Mouse (Mus musculus) CH12.LX (cell line): ENCODE measurements at regions not wholly inside any gene's neighbourhood (a gene's known extent, or its start where the extent isn't known, plus 50 kb on each side); places are given as distances from the start of the nearest gene placed in this dataset.

ENCODE experiments used
- DNase-seq: peaks from one replicate; pipeline ENCODE4 v3.0.0-alpha.2; 2013; ENCODE audit errors: extremely low read depth
- H3K27ac ChIP-seq: 2 replicates; pipeline ENCODE4 v1.5.1; 2012; ENCODE audit warnings: low read depth, mild to moderate bottlenecking, control low read depth, moderate library complexity; ENCODE audit not compliant: insufficient read depth
- H3K27me3 ChIP-seq: replicated peaks from 2 replicates; pipeline ENCODE3; 2012; ENCODE audit warnings: inconsistent platforms
- H3K36me3 ChIP-seq, 2 experiments: replicated peaks in 1 of 2; 2 replicates each; pipeline versions ENCODE3 to v1.6.1; 2012; ENCODE audit warnings: inconsistent platforms in 1 of 2, low read length in 1 of 2, mild to moderate bottlenecking in 1 of 2, mixed read lengths in 1 of 2, moderate library complexity in 1 of 2; ENCODE audit not compliant: control insufficient read depth in 1 of 2, insufficient read depth in 1 of 2
- H3K4me1 ChIP-seq, 2 experiments: 2 replicates each; pipeline ENCODE4 v1.6.1; 2012; ENCODE audit warnings: inconsistent platforms in 1 of 2, moderate library complexity in 1 of 2; ENCODE audit not compliant: insufficient read depth in 2 of 2, control insufficient read depth in 1 of 2
- H3K4me2 ChIP-seq: 2 replicates; pipeline ENCODE4 v1.6.1; 2012; ENCODE audit warnings: low read depth, mild to moderate bottlenecking, control low read depth; ENCODE audit not compliant: poor library complexity, insufficient read depth, severe bottlenecking
- H3K4me3 ChIP-seq, 3 experiments: fragments of 150-350 bp in 1 of 3; sonication (generic) in 1 of 3; replicated peaks in 1 of 3; 2 replicates each; pipeline versions ENCODE3 to v1.5.1; 2011 to 2012; ENCODE audit warnings: low read depth in 2 of 3, low read length in 2 of 3, mild to moderate bottlenecking in 2 of 3, moderate library complexity in 2 of 3, control low read depth in 1 of 3, improper control_type of control experiment in 1 of 3, inconsistent platforms in 1 of 3, mixed read lengths in 1 of 3; ENCODE audit not compliant: poor library complexity in 1 of 3
- H3K79me2 ChIP-seq: replicated peaks from 2 replicates; pipeline ENCODE4 v1.6.1; 2012; ENCODE audit warnings: mild to moderate bottlenecking, moderate library complexity; ENCODE audit not compliant: control insufficient read depth, poor library complexity, insufficient read depth, severe bottlenecking; ENCODE audit errors: extremely low read depth
- H3K9ac ChIP-seq: 2 replicates; pipeline ENCODE4 v1.6.1; 2012; ENCODE audit warnings: low read depth, mild to moderate bottlenecking, control low read depth, moderate library complexity; ENCODE audit not compliant: insufficient read depth
- H3K9me3 ChIP-seq: replicated peaks from 2 replicates; pipeline ENCODE3; 2012; ENCODE audit warnings: low read length, inconsistent platforms, mixed read lengths
- CHD1 ChIP-seq: IDR thresholded peaks from 2 replicates; pipeline ENCODE4 v1.6.1; 2012; ENCODE audit warnings: low read depth, low read length, improper control_type of control experiment, inconsistent platforms
- CTCF ChIP-seq, 2 experiments: IDR thresholded peaks in 1 of 2; conservative IDR thresholded peaks in 1 of 2; 2 replicates each; pipeline ENCODE4 v1.5.1; 2011 to 2012; ENCODE audit warnings: low read depth in 2 of 2, low read length in 2 of 2, improper control_type of control experiment in 1 of 2, inconsistent platforms in 1 of 2, mild to moderate bottlenecking in 1 of 2, moderate library complexity in 1 of 2
- ETS1 ChIP-seq: conservative IDR thresholded peaks from 2 replicates; pipeline ENCODE4 v1.6.1; 2012; ENCODE audit warnings: low read depth, mild to moderate bottlenecking, inconsistent platforms, low read length, improper control_type of control experiment, moderate library complexity
- HCFC1 ChIP-seq: IDR thresholded peaks from 2 replicates; pipeline ENCODE4 v1.6.1; 2012; ENCODE audit warnings: low read depth, mild to moderate bottlenecking, inconsistent platforms, low read length, improper control_type of control experiment
- JUN ChIP-seq: IDR thresholded peaks from 2 replicates; pipeline ENCODE4 v1.6.1; 2011; ENCODE audit warnings: low read depth, mild to moderate bottlenecking, low read length, improper control_type of control experiment, moderate library complexity; ENCODE audit not compliant: insufficient read depth
- KAT2A ChIP-seq: IDR thresholded peaks from 2 replicates; pipeline ENCODE4 v1.6.1; 2012; ENCODE audit warnings: low read length, improper control_type of control experiment, inconsistent platforms; ENCODE audit not compliant: insufficient replicate concordance
- MAZ ChIP-seq: IDR thresholded peaks from 2 replicates; pipeline ENCODE4 v1.6.1; 2012; ENCODE audit warnings: low read depth, mild to moderate bottlenecking, inconsistent platforms, low read length, improper control_type of control experiment, moderate library complexity
- NELFE ChIP-seq: IDR thresholded peaks from 2 replicates; pipeline ENCODE4 v1.6.1; 2011; ENCODE audit warnings: low read depth, low read length, improper control_type of control experiment
- NRF1 ChIP-seq: IDR thresholded peaks from 2 replicates; pipeline ENCODE4 v1.6.1; 2014; ENCODE audit warnings: low read depth, mild to moderate bottlenecking, inconsistent platforms, low read length, improper control_type of control experiment, moderate library complexity
- POLR2A ChIP-seq: IDR thresholded peaks from 2 replicates; pipeline ENCODE4 v1.6.1; 2011; ENCODE audit warnings: low read depth, mild to moderate bottlenecking, improper control_type of control experiment, low read length
- POLR2AphosphoS2 ChIP-seq: IDR thresholded peaks from 2 replicates; pipeline ENCODE4 v1.6.1; 2011; ENCODE audit warnings: low read depth, low read length, improper control_type of control experiment
- RAD21 ChIP-seq: IDR thresholded peaks from 2 replicates; pipeline ENCODE4 v1.6.1; 2011; ENCODE audit warnings: low read depth, mild to moderate bottlenecking, low read length, improper control_type of control experiment, moderate library complexity
- SMC3 ChIP-seq: IDR thresholded peaks from 2 replicates; pipeline ENCODE4 v1.6.1; 2011; ENCODE audit warnings: low read depth, low read length, improper control_type of control experiment
- TBP ChIP-seq: conservative IDR thresholded peaks from 2 replicates; pipeline ENCODE4 v1.6.1; 2011; ENCODE audit warnings: low read depth, low read length, improper control_type of control experiment
- TCF12 ChIP-seq: IDR thresholded peaks from 2 replicates; pipeline ENCODE4 v1.6.1; 2014; ENCODE audit warnings: low read depth, mild to moderate bottlenecking, inconsistent platforms, low read length, improper control_type of control experiment
- UBTF ChIP-seq: IDR thresholded peaks from 2 replicates; pipeline ENCODE4 v1.6.1; 2012; ENCODE audit warnings: low read depth, mild to moderate bottlenecking, inconsistent platforms, low read length, improper control_type of control experiment, moderate library complexity
- ZMIZ1 ChIP-seq: IDR thresholded peaks from 2 replicates; pipeline ENCODE4 v1.6.1; 2012; ENCODE audit warnings: low read depth, mild to moderate bottlenecking, inconsistent platforms, low read length, improper control_type of control experiment
- ZNF384 ChIP-seq: IDR thresholded peaks from 2 replicates; pipeline ENCODE4 v1.6.1; 2012; ENCODE audit warnings: low read depth, low read length, improper control_type of control experiment, inconsistent platforms
- dilution Hi-C: fragments of 300-500 bp; cut with MboI; formaldehyde crosslinking; loops from 2 replicates; pipeline ENCODE4 v1.14.3; 2020; ENCODE audit warnings: low sequenced_read_pairs; ENCODE audit not compliant: extremely low pct_unique_long_range_greater_than_20kb, extremely low pct_ligation_motif_present
- in situ Hi-C: fragments of 300-500 bp; cut with MboI; formaldehyde crosslinking; loops from 3 replicates; pipeline ENCODE4 v1.14.3; 2019; ENCODE audit warnings: low sequenced_read_pairs, low pct_ligation_motif_present, low pct_unique_long_range_greater_than_20kb, mixed read lengths

DNA sequence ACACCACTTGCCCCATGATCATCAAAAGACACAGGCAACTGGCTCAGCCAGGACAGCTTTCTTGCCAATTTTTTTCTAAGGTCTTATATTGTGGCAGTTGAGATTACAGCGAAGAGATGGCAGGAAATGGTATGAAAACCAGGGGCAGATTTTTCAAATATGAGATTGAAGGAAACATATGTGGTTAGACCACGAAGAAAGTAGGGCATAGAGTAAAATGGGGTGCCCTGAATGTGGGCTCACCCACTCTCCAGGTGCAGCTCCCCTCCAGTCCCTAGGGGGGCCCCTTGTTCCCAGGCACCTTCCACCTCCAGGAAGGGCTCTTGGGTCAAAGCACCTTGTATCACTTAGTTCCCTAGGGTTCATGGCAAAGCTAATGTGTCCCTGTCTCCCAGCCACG, 193.1 kb downstream of the Maf start:
- no peaks in the 10 kb centered on the region for H3K79me2 ChIP-seq
- no peak for TF ChIP-seq HCFC1
- TF ChIP-seq TBP = no peak
- TF ChIP-seq TCF12 = no peak
- TF ChIP-seq KAT2A = no peak
- TF ChIP-seq POLR2A = no peak
- no peak for TF ChIP-seq RAD21
- TF ChIP-seq SMC3 = no peak
- no peak for TF ChIP-seq JUN
- TF ChIP-seq POLR2AphosphoS2 = no peak
- TF ChIP-seq UBTF = no peak
- TF ChIP-seq ETS1 = no peak
- TF ChIP-seq NELFE = no peak
- no peak for TF ChIP-seq ZMIZ1
- TF ChIP-seq CHD1 = no peak
- TF ChIP-seq NRF1 = no peak
- TF ChIP-seq MAZ = no peak
- dilution Hi-C loops = no loop called here

DNA sequence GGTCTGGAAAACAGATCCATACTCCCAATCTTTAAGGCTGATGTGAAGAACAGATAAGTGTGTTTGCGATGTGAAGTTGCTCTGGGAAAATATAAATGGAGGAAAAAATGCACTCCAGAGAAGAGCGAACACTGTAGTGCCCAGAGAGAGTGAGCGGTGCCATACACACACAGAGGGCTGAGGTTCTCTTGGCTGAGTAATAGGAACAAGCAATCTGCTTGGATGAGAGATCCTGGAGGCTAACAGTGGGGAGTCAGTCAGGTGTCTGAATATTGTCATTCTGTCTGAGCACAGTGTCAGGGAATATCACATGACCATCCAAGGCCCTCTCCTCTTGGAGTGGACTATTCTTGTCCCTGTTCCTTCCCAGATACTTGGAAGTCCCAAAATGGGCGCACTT, 200.4 kb downstream of the Maf start:
- dilution Hi-C loops = no loop called here
- Histone ChIP-seq H3K27ac (no peak overlapping the region), H3K4me3 (no peak overlapping the region), H3K79me2 (no peaks in the 10 kb centered on the region), H3K36me3 (no peaks in the 10 kb centered on the region), H3K4me1 (no peaks in the 10 kb centered on the region), H3K9me3 (no peaks in the 10 kb centered on the region), H3K27me3 (peaks cover 61% of the 10 kb centered on the region), H3K4me2 (no peak overlapping the region), H3K9ac (no peak overlapping the region)
- DNase-seq = no peak
- no peak for TF ChIP-seq UBTF
- TF ChIP-seq KAT2A = no peak
- TF ChIP-seq POLR2A = no peak
- no peak for TF ChIP-seq CHD1
- no peak for TF ChIP-seq CTCF (conservative IDR thresholded peaks at IDR 0.05 in 1 of 2, IDR thresholded peaks at IDR 0.05 in 1 of 2; ENCODE audit: low read depth in 2 of 2, low read length in 2 of 2)
- no peak for TF ChIP-seq TCF12
- no peak for TF ChIP-seq RAD21
- no peak for TF ChIP-seq MAZ
- no peak for TF ChIP-seq ZNF384
- in situ Hi-C loops = no loop called here

More for the DNA sequence above, 193.1 kb downstream of the Maf start:
- in situ Hi-C loops = no loop called here
- H3K27me3 ChIP-seq = peaks cover 69% of the 10 kb centered on the region
- H3K9ac ChIP-seq = no peak overlapping the region
- no peaks in the 10 kb centered on the region for H3K36me3 ChIP-seq
- no peak for DNase-seq
- H3K4me3 ChIP-seq = no peak overlapping the region
- no peaks in the 10 kb centered on the region for H3K9me3 ChIP-seq
- H3K27ac ChIP-seq = no peak overlapping the region
- H3K4me1 ChIP-seq = no peaks in the 10 kb centered on the region
- H3K4me2 ChIP-seq = no peak overlapping the region
